Comparison of ENCODE assay signal across 14 mouse cellular contexts in the genomic region with DNA sequence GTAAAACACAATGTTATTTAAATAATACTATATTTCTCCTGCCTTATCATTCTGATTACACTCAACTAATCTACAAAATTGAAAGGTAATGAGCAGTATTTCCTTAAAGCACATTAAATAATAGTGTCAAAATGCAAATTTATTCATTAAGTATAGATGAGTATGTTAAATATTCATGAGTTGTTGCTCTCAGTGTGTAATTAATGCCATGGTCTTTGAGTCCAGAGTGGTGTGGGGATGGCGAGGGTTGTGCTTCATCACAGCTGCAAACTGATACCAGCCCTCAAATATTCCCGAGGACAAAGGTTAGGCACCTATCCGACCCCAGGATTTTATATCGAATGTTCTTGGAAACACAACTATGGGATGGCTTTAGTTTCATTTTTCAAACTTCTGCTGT.
"Had no signal": no experiment of that assay in that cellular context is flagged by ENCODE, and none has a peak within 500 bp of the region (broad histone marks: within the 10 kb centered on the region; RNA-seq: fewer than 3 reads in every experiment).

No protein-coding gene starts in this region.

- H3K9ac ChIP-seq: limb, embryonic 12.5 days; liver, embryonic 13.5 days; liver, postnatal 0 days; lung, embryonic 15.5 days had no signal

- H3K36me3 ChIP-seq: limb, embryonic 12.5 days; liver, embryonic 13.5 days; lung, embryonic 15.5 days had no signal

- H3K4me1 ChIP-seq: liver, embryonic 13.5 days; lung, embryonic 15.5 days; megakaryocyte, embryonic 14.5 days had no signal

- H3K27ac ChIP-seq: kidney, postnatal 0 days; limb, embryonic 12.5 days; liver, embryonic 13.5 days; lung, embryonic 15.5 days; macrophage had no signal

- DNase-seq: kidney, adult 11 months; kidney, adult 9 months; layer of hippocampus, adult 9-11 months; liver; liver, embryonic 13.5 days; liver, postnatal 0 days; right cerebral cortex, adult 18-20 months; right cerebral cortex, postnatal 25 days; thymus, postnatal 36 days had no signal

- H3K4me3 ChIP-seq: limb, embryonic 12.5 days; liver, embryonic 13.5 days; lung, embryonic 15.5 days; megakaryocyte, embryonic 14.5 days had no signal

- ATAC-seq: liver, postnatal 0 days had no signal

- H3K27me3 ChIP-seq: liver, embryonic 13.5 days; lung, embryonic 15.5 days; megakaryocyte, embryonic 14.5 days had no signal

- H3K4me2 ChIP-seq: limb, embryonic 12.5 days; liver, embryonic 13.5 days; lung, embryonic 15.5 days had no signal

- H3K9me3 ChIP-seq: limb, embryonic 12.5 days; liver, embryonic 13.5 days; lung, embryonic 15.5 days; megakaryocyte, embryonic 14.5 days had no signal
